Mouse (Mus musculus) E14TG2a.4 (cell line): ENCODE measurements around the gene Plekhh3.

Experiments
- CTCF ChIP-seq: conservative IDR thresholded peaks from 2 replicates; pipeline ENCODE4 v1.5.1; 2014; ENCODE audit warnings: low read length
- POU5F1 ChIP-seq: IDR thresholded peaks from 2 replicates; pipeline ENCODE4 v1.6.1; 2014; ENCODE audit warnings: low read length, borderline replicate concordance

DNA sequence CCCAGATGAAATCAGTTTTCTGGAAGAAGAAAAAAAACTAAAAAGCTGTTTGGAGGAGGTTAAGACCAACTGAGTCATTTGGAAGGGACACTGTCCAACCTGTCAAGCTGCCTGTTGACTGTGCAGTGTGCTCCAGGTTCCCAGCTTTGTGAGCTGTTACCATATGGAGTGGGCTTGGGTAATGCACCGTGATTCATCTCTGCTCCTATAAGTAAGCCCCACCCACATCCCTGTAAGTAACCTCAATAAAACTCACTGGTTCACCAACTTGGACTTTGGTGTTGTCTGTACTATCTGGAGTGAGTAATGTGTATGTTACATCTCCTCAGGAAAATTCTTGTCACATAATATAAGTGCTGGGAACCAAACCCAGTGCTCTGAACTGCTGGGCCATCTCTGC, 18.3 kb downstream of the Plekhh3 start:
- no peak for TF ChIP-seq CTCF
- TF ChIP-seq POU5F1 = no peak
